Mouse (Mus musculus) large intestine, adult 2 months (tissue): Measurements from ENCODE around the gene AC170998.1. TPM values are rescaled to one million over a fixed set of nuclear protein-coding genes. Genes with fewer than 3 reads are reported as not detected.
"Not testable (repeated sequence)": the region's sequence is repeated elsewhere in the genome, so short reads cannot be mapped to it uniquely, and the experiment has no call there.

ENCODE experiments used
- DNase-seq: peaks from one replicate; pipeline ENCODE4 v3.0.0-alpha.2; 2012; ENCODE audit warnings: low read depth, low spot score
- WGBS: fragments of 180-500 bp; shearing (Covaris S2); methylation state at CpG from one replicate; pipeline ENCODE4 v1.1.7; 2018; 5-methylcytosine and 5-hydroxymethylcytosine counted together
- polyA plus RNA-seq: library from polyadenylated mRNA; depleted of rRNA; stranded (reverse); fragments of >200 nt; gene quantifications from 2 replicates; pipeline ENCODE4 v1.2.3, GENCODE M21; 2012; rRNA removed

The AC170998.1 gene
- polyA plus RNA-seq, 1 experiment, result 0.26 TPM

DNA sequence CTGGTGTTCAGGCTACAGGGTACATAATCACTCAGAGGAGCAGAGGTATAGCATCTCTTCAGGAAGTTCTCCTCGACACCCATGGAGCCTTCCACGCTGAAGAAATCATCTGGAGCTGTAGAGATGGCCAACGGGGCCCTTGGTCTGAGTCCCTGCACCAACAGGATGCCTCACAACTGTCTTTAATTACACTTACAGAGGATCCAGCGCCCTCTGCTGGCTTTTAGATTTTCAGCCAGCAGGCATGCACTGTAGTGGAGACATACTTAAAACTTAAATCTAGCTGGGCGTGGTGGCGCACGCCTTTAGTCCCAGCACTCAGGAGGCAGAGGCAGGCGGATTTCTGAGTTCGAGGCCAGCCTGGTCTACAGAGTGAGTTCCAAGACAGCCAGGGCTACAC lies 18.0 kb downstream of the AC170998.1 start:
- 92% methylated on average over 9 of the region's 9 CpGs for WGBS
- DNase-seq, result no peak

DNA sequence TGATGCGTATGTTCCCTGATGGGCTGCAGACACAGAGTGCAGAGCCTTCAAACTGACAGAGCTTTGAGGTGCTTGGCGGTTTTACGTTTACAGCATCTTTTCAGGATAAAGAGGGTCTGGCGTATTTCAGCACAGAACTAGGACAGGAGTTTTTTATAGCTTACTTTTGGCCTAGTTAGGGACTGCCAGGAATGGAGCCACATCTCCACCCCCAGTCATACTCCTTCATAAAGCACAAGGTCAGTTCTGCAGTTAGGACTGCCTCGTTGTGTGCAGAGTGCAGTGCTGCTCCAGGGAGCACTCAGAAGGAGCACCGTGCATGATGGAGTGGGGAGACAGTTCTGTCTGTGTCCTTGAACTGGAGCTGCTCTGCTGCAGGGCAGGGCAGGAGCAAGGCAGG lies 19.9 kb downstream of the AC170998.1 start:
- WGBS, result 69% methylated on average over 6 of the region's 6 CpGs
- no peak for DNase-seq

DNA sequence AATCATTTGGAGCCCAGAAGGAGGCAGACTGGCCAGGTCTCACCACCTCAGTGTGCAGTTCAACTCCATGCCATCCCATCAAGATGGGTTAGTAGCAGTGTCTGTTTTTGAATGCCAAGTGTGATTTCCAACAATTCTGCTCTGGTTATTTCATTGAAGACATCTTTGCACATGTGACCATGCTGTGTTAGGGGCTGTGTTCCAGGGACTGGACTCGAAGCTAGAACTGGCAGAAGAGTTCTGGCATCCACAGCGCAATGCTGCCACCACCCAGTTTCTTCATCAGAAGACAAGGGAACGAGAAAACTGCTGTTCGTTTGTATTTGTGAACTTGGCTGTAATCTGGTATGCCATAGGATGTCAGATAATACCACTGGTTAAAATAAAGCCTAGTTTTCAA lies 22.1 kb downstream of the AC170998.1 start:
- no peak for DNase-seq
- WGBS, result 74% methylated on average over 4 of the region's 4 CpGs

DNA sequence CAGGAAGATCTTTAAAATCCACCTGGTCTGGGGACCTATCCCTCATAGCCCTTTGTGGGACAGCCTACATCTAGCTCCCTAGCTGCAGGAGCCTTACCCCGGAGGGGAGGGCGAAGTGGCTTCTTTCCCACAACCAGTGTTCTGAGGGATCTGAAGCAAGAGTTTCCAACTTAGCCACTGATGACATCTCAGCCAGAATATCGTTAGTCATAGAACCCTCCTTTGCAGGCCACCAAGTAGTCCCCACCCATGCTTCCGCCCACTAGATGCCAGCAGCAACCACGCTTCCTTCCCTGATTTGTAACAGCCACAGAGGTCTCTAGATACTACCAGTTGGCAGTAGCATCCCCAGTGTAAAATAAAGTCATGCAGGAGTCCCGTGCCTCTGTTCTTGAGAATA lies 24.7 kb downstream of the AC170998.1 start:
- DNase-seq, result no peak
- 60% methylated on average over 6 of the region's 6 CpGs for WGBS

- DNase-seq, result no peak
- WGBS, result 26% methylated on average over 5 of the region's 5 CpGs
Measured at GRCm38 (mm10) chr17:28756447-28756846, 30.6 kb downstream of the AC170998.1 start.

- DNase-seq, result no peak
- 43% methylated on average over 2 of the region's 2 CpGs for WGBS
Measured at GRCm38 (mm10) chr17:28757470-28757869, 31.6 kb downstream of the AC170998.1 start.

GRCm38 (mm10) chr17:28760736-28761312 lies 34.9 kb downstream of the AC170998.1 start:
- 45% methylated on average over 8 of the region's 8 CpGs for WGBS
- DNase-seq, result no peak

- 6% methylated on average over 3 of the region's 3 CpGs for WGBS
- no peak for DNase-seq
Measured at GRCm38 (mm10) chr17:28761871-28762270, 36.0 kb downstream of the AC170998.1 start.

- WGBS, result 49% methylated on average over 3 of the region's 3 CpGs
- DNase-seq, result no peak
Measured at GRCm38 (mm10) chr17:28766203-28766602, 40.3 kb downstream of the AC170998.1 start.

- DNase-seq, result no peak
Measured at GRCm38 (mm10) chr17:28766781-28767515, 41.1 kb downstream of the AC170998.1 start.

DNA sequence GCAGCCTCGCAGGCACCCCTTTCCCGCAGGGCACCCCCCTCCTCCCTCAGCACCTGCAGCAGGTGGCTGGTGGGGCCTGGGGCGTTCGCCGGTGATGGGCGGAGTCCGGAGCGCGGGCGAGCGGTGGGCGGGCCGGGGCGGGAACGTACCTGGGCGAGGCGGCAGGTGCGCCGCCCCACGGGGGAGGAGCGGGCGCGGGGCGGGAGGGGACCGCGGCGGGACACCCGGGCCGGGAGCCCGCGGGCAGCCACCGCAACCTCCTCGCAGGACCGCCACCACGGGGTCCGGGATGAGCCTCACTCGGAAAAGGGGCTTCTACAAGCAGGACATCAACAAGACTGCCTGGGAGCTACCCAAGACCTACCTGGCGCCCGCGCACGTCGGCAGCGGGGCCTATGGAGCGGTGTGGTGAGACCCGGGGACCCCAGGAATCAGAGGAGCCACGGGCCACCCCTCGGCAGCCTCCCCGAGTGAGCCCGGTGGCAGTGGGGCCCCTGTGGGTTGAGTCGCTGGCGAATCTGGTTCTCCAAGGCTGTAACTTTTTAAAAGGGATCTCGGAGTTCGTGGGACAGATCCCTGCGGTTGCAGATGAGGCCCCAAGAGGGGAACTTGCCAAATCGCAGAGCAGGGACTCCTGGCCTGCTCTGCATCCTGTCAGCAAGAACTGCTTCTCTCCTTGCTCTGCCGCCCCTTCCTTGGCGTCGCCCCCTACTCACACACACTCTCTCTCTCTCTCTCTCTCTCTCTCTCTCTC lies 43.4 kb downstream of the AC170998.1 start, which contains the start of gene Mapk13:
TSS of gene Mapk13 (plus strand) at position 177 of the 754 bp plus-strand sequence.
- DNase-seq, result no peak
- under 1% methylated on average over 52 of the region's 58 CpGs for WGBS

More at GRCm38 (mm10) chr17:28766781-28767515, 41.1 kb downstream of the AC170998.1 start:
- 85% methylated on average over 11 of the region's 11 CpGs for WGBS

DNA sequence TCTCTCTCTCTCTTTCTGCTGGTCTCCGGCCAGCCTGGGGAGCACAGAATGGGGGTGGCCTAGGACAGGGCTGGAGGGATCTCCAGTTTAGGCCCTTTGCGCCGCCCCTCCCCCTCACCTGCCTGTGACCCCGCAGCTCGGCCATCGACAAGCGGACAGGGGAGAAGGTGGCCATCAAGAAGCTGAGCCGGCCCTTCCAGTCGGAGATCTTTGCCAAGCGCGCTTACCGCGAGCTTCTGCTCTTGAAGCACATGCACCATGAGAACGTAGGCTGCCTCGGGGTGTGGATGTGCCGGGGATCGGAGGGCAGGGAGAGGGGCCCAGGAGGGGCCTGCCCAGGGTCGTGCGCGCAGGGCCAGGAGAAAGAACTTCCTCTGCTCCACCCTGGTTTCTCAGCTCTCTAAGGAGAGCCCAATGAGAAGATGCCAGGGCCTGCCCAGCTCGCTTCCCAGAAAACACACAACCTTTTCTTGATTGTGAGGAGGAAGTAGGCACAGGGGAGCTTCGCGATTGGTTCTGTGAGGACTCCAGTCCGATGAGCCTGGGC lies 44.1 kb downstream of the AC170998.1 start:
- DNase-seq, result no peak
- 2% methylated on average over 24 of the region's 24 CpGs for WGBS

GRCm38 (mm10) chr17:28771289-28771688 lies 45.4 kb downstream of the AC170998.1 start:
- peak; percentile 50 for DNase-seq
- WGBS, result 53% methylated on average over 5 of the region's 5 CpGs

GRCm38 (mm10) chr17:28774303-28774702 lies 48.4 kb downstream of the AC170998.1 start:
- WGBS, result 96% methylated on average over 8 of the region's 9 CpGs
- not testable (repeated sequence) for DNase-seq

- 83% methylated on average over 4 of the region's 4 CpGs for WGBS
Measured at GRCm38 (mm10) chr17:28775161-28775560, 49.3 kb downstream of the AC170998.1 start.

More at GRCm38 (mm10) chr17:28775161-28775560, 49.3 kb downstream of the AC170998.1 start:
- DNase-seq, result no peak

Other genes with a start within 250 kb of the AC170998.1 start
- 12.8 and 17.9 TPM in 2 replicates for gene Fkbp5, start 208.6 kb upstream of the AC170998.1 start, polyA plus RNA-seq
- gene Armc12, start 195.3 kb upstream of the AC170998.1 start, polyA plus RNA-seq, result not detected in 2 replicates
- 0.38 TPM in 1 of 2 replicates, not detected in the other for gene Clpsl2, start 176.7 kb upstream of the AC170998.1 start, polyA plus RNA-seq
- 606 and 786 TPM in 2 replicates for gene Clps, start 165.3 kb upstream of the AC170998.1 start, polyA plus RNA-seq
- 0.63 and 0.84 TPM in 2 replicates for gene Lhfpl5, start 150.4 kb upstream of the AC170998.1 start, polyA plus RNA-seq
- gene Srpk1, start 103.4 kb upstream of the AC170998.1 start, polyA plus RNA-seq, result 26.6 and 38.3 TPM in 2 replicates
- gene Slc26a8, start 35.9 kb upstream of the AC170998.1 start, polyA plus RNA-seq, result 0.14 and 0.52 TPM in 2 replicates
- gene Mapk14, start 34.8 kb upstream of the AC170998.1 start, polyA plus RNA-seq, result 49.0 and 62.1 TPM in 2 replicates
- gene Mapk13, start 43.2 kb downstream of the AC170998.1 start, polyA plus RNA-seq, result 387 and 424 TPM in 2 replicates
- gene Brpf3, start 75.0 kb downstream of the AC170998.1 start, polyA plus RNA-seq, result 71.3 and 102 TPM in 2 replicates
- 1.0 and 1.5 TPM in 2 replicates for gene Pnpla1, start 132.3 kb downstream of the AC170998.1 start, polyA plus RNA-seq
- 31.1 and 47.3 TPM in 2 replicates for gene 4930539E08Rik, start 189.2 kb downstream of the AC170998.1 start, polyA plus RNA-seq
- 0.11 and 0.14 TPM in 2 replicates for gene Pxt1, start 217.8 kb downstream of the AC170998.1 start, polyA plus RNA-seq
- gene Kctd20, start 225.9 kb downstream of the AC170998.1 start, polyA plus RNA-seq, result 17.6 and 22.5 TPM in 2 replicates